Mouse (Mus musculus): ENCODE measurements around the gene Unk.

GRCm38 (mm10) chr11:116008832-116009375 lies 21.2 kb upstream of the Unk start:
- TF ChIP-seq CTCF (IDR thresholded peaks at IDR 0.05) (no peak), EP300 (IDR thresholded peaks at IDR 0.05) (no peak)

Measured in lung, postnatal 0 days (tissue).